ENCODE assay signal across 9 mouse cellular contexts in the genomic region with DNA sequence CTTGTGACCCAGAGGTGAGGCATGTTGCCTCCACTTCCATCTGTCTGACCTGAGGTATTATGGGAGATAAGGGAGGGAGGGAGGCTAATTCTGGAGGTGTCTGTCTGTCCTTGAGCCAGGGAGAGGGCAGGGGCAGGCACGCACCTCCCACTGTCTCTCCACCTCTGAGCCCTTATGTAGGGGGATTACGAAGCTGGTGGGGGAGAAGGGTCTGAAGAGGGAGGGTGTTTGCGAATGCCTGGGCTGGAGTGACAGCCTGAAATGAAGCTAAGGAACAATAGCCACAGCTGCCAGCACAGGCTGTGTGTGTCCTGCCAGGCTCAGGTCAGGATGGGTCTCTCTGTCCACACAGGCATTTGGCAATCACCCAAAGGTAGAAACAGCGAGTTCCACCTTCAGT. TPM values are rescaled to one million over a fixed set of nuclear protein-coding genes. Genes with fewer than 3 reads are reported as not detected.
A peak's percentile ranks its signal among the peaks of the same experiment; 100 is the strongest.
DNase-seq lines count a peak whose midpoint lies in the region; ATAC-seq and TF ChIP-seq lines count a peak whose summit lies in the region.
"Had no signal": no experiment of that assay in that cellular context is flagged by ENCODE, and none has a peak within 500 bp of the region (broad histone marks: within the 10 kb centered on the region; RNA-seq: fewer than 3 reads in every experiment).

No protein-coding gene starts in this region.

- TF ChIP-seq CTCF in lung, embryonic 14.5 days (IDR thresholded peaks at IDR 0.05; ENCODE audit: low read depth) = no peak
- no peak for TF ChIP-seq CTCF in forebrain, postnatal 0 days (IDR thresholded peaks at IDR 0.05; ENCODE audit: low read depth)

- H3K27ac ChIP-seq in lung, embryonic 14.5 days (ENCODE audit: low read depth) = no peak overlapping the region
- no peak overlapping the region for H3K27ac ChIP-seq in forebrain, postnatal 0 days (ENCODE audit: low read depth, low read length)
- H3K27ac ChIP-seq in intestine, embryonic 15.5 days = no peak overlapping the region
- H3K27ac ChIP-seq: left cerebral cortex, adult 2 months had no signal

- no peak for DNase-seq in lung, embryonic 14.5 days
- DNase-seq in lung, postnatal 4 days = no peak
- DNase-seq in forebrain, postnatal 0 days = no peak
- DNase-seq in retina, embryonic 14.5 days (ENCODE audit: low spot score) = peak; percentile 23
- no peak for DNase-seq in thymus, adult 18-20 months
- no peak for DNase-seq in cerebellum, postnatal 10 days
- DNase-seq in layer of hippocampus, postnatal 10 days (ENCODE audit: low spot score in 2 of 2) = no peak

- H3K27me3 ChIP-seq in lung, embryonic 14.5 days (ENCODE audit: insufficient read depth, low read length) = no peaks in the 10 kb centered on the region
- no peaks in the 10 kb centered on the region for H3K27me3 ChIP-seq in forebrain, postnatal 0 days (ENCODE audit: insufficient read depth, low read length)
- no peaks in the 10 kb centered on the region for H3K27me3 ChIP-seq in intestine, embryonic 15.5 days (replicated peaks)

- no peak overlapping the region for H3K9ac ChIP-seq in lung, embryonic 14.5 days
- H3K9ac ChIP-seq in forebrain, postnatal 0 days = no peak overlapping the region
- 0 out of 2 replicates have a peak overlapping the region, but pooled peaks have one; percentile 54 for H3K9ac ChIP-seq in intestine, embryonic 15.5 days

- H3K4me3 ChIP-seq in lung, embryonic 14.5 days (ENCODE audit: low read depth, low read length) = peak overlapping the region; percentile 64; the same call in 1 of the 2 replicates
- H3K4me3 ChIP-seq in forebrain, postnatal 0 days (ENCODE audit: low read depth, low read length) = 0 out of 2 replicates have a peak overlapping the region, but pooled peaks have one; percentile 65
- H3K4me3 ChIP-seq in intestine, embryonic 15.5 days (replicated peaks) = no peak overlapping the region

- peaks cover 9% of the 10 kb centered on the region for H3K36me3 ChIP-seq in lung, embryonic 14.5 days (ENCODE audit: insufficient read depth)
- peaks cover 4% of the 10 kb centered on the region; the same call in 1 of the 2 replicates for H3K36me3 ChIP-seq in forebrain, postnatal 0 days (ENCODE audit: insufficient read depth)
- H3K36me3 ChIP-seq in intestine, embryonic 15.5 days = 0 out of 2 replicates have a peak, but pooled peaks cover 6% of the 10 kb centered on the region

- peak overlapping the region; percentile 94 for H3K4me2 ChIP-seq in lung, embryonic 14.5 days
- no peak overlapping the region for H3K4me2 ChIP-seq in forebrain, postnatal 0 days (ENCODE audit: low read depth)
- H3K4me2 ChIP-seq in intestine, embryonic 15.5 days (replicated peaks) = peak overlapping the region; percentile 99

- H3K4me1 ChIP-seq in lung, embryonic 14.5 days (ENCODE audit: insufficient read depth) = peaks cover 8% of the 10 kb centered on the region; the same call in 1 of the 2 replicates
- H3K4me1 ChIP-seq in forebrain, postnatal 0 days (ENCODE audit: insufficient read depth) = no peaks in the 10 kb centered on the region; the same call in 1 of the 2 replicates
- peaks cover 34% of the 10 kb centered on the region for H3K4me1 ChIP-seq in intestine, embryonic 15.5 days (replicated peaks)

- ATAC-seq in lung, embryonic 14.5 days (ENCODE audit: insufficient read depth) = no peak
- ATAC-seq in forebrain, postnatal 0 days = no peak
- no peak for ATAC-seq in intestine, embryonic 15.5 days

- WGBS in lung, embryonic 14.5 days = 39% methylated on average over 4 of the region's 4 CpGs
- WGBS in forebrain, postnatal 0 days = 21% methylated on average over 4 of the region's 4 CpGs
- 46% methylated on average over 4 of the region's 4 CpGs for WGBS in intestine, embryonic 15.5 days

- H3K9me3 ChIP-seq in lung, embryonic 14.5 days (ENCODE audit: low read depth, low read length) = no peaks in the 10 kb centered on the region
- H3K9me3 ChIP-seq in forebrain, postnatal 0 days (ENCODE audit: low read length) = no peaks in the 10 kb centered on the region
- H3K9me3 ChIP-seq in intestine, embryonic 15.5 days = no peaks in the 10 kb centered on the region

RNA-seq across cellular contexts. Expression of gene Ppp1r13l, which starts 2.7 kb away (rescaled TPM):
- 5.4 and 7.9 TPM in 2 replicates for polyA plus RNA-seq in lung, embryonic 14.5 days (2014; fragmentation: Nextera tagmentation; extraction: Ambion mirVana)
- 0.76 and 1.2 TPM in 2 replicates for total RNA-seq in forebrain, postnatal 0 days (2014; rRNA removed)
- polyA plus RNA-seq in forebrain, postnatal 0 days (2015; fragmentation: Nextera tagmentation; extraction: Ambion mirVana) = 2.0 and 2.1 TPM in 2 replicates
- polyA plus RNA-seq in intestine, embryonic 15.5 days (2015; fragmentation: Nextera tagmentation; extraction: Ambion mirVana) = 3.1 and 4.8 TPM in 2 replicates
- total RNA-seq in layer of hippocampus, postnatal 10 days (2021) = 1 to 10 TPM; 3.4 to 4.5 TPM

RNA-seq across cellular contexts. Expression of gene Cd3eap, which starts 3.0 kb away (rescaled TPM):
- polyA plus RNA-seq in lung, embryonic 14.5 days (2014; fragmentation: Nextera tagmentation; extraction: Ambion mirVana) = 21.3 and 24.2 TPM in 2 replicates
- 12.1 and 15.5 TPM in 2 replicates for total RNA-seq in forebrain, postnatal 0 days (2014; rRNA removed)
- polyA plus RNA-seq in forebrain, postnatal 0 days (2015; fragmentation: Nextera tagmentation; extraction: Ambion mirVana) = 19.4 and 21.6 TPM in 2 replicates
- 21.7 and 23.4 TPM in 2 replicates for polyA plus RNA-seq in intestine, embryonic 15.5 days (2015; fragmentation: Nextera tagmentation; extraction: Ambion mirVana)
- total RNA-seq in layer of hippocampus, postnatal 10 days (2021) = 10 to 100 TPM; 17.6 to 18.1 TPM

RNA-seq across cellular contexts. Expression of gene Ercc1, which starts 17.7 kb away (rescaled TPM):
- 88.6 and 90.5 TPM in 2 replicates for polyA plus RNA-seq in lung, embryonic 14.5 days (2014; fragmentation: Nextera tagmentation; extraction: Ambion mirVana)
- total RNA-seq in forebrain, postnatal 0 days (2014; rRNA removed) = 56.6 and 73.6 TPM in 2 replicates
- 80.5 and 81.0 TPM in 2 replicates for polyA plus RNA-seq in forebrain, postnatal 0 days (2015; fragmentation: Nextera tagmentation; extraction: Ambion mirVana)
- 51.6 and 52.0 TPM in 2 replicates for polyA plus RNA-seq in intestine, embryonic 15.5 days (2015; fragmentation: Nextera tagmentation; extraction: Ambion mirVana)
- 10 to 100 TPM; 43.1 to 43.9 TPM for total RNA-seq in layer of hippocampus, postnatal 10 days (2021)

RNA-seq across cellular contexts. Expression of gene Ercc2, which starts 19.5 kb away (rescaled TPM):
- 11.4 and 12.1 TPM in 2 replicates for polyA plus RNA-seq in lung, embryonic 14.5 days (2014; fragmentation: Nextera tagmentation; extraction: Ambion mirVana)
- total RNA-seq in forebrain, postnatal 0 days (2014; rRNA removed) = 47.7 and 58.2 TPM in 2 replicates
- polyA plus RNA-seq in forebrain, postnatal 0 days (2015; fragmentation: Nextera tagmentation; extraction: Ambion mirVana) = 17.9 and 21.8 TPM in 2 replicates
- polyA plus RNA-seq in intestine, embryonic 15.5 days (2015; fragmentation: Nextera tagmentation; extraction: Ambion mirVana) = 16.7 and 17.3 TPM in 2 replicates
- 10 to 100 TPM; 33.8 to 33.9 TPM for total RNA-seq in layer of hippocampus, postnatal 10 days (2021)

RNA-seq across cellular contexts. Expression of gene Klc3, which starts 41.6 kb away (rescaled TPM):
- 6.5 and 7.5 TPM in 2 replicates for polyA plus RNA-seq in lung, embryonic 14.5 days (2014; fragmentation: Nextera tagmentation; extraction: Ambion mirVana)
- total RNA-seq in forebrain, postnatal 0 days (2014; rRNA removed) = 2.2 and 3.0 TPM in 2 replicates
- 2.1 and 2.9 TPM in 2 replicates for polyA plus RNA-seq in forebrain, postnatal 0 days (2015; fragmentation: Nextera tagmentation; extraction: Ambion mirVana)
- polyA plus RNA-seq in intestine, embryonic 15.5 days (2015; fragmentation: Nextera tagmentation; extraction: Ambion mirVana) = 3.7 and 4.7 TPM in 2 replicates
- 1 to 10 TPM; 1.7 to 1.8 TPM for total RNA-seq in layer of hippocampus, postnatal 10 days (2021)
